Mouse (Mus musculus) limb, embryonic 15.5 days (tissue): ENCODE results near the gene Ndufs7. TPM values are rescaled to one million over a fixed set of nuclear protein-coding genes. Genes with fewer than 3 reads are reported as not detected.
A peak's percentile ranks its signal among the peaks of the same experiment; 100 is the strongest.

Experiments used
- ATAC-seq: fragments of 200-750 bp; cut with Nextera tagmentation; 2 replicates; pipeline ENCODE4 v1.8.0; 2017; ENCODE audit warnings: low read depth, moderate TSS enrichment; ENCODE audit not compliant: insufficient number of reproducible peaks, low FRiP score, low TSS enrichment
- H3K27ac ChIP-seq: fragments of 300-500 bp; sonication (generic); 2 replicates; pipeline ENCODE4 v1.5.1; 2015; ENCODE audit warnings: moderate library complexity, mild to moderate bottlenecking, inconsistent platforms
- H3K27me3 ChIP-seq: fragments of 300-500 bp; sonication (generic); 2 replicates; pipeline ENCODE4 v1.6.1; 2015; ENCODE audit warnings: inconsistent platforms
- H3K36me3 ChIP-seq: fragments of 300-500 bp; sonication (generic); 2 replicates; pipeline ENCODE4 v1.6.1; 2015; ENCODE audit warnings: inconsistent platforms
- H3K4me1 ChIP-seq: fragments of 300-500 bp; sonication (generic); 2 replicates; pipeline ENCODE4 v1.6.1; 2015; ENCODE audit warnings: inconsistent platforms
- H3K4me2 ChIP-seq: fragments of 300-500 bp; sonication (generic); 2 replicates; pipeline ENCODE4 v1.6.1; 2015; ENCODE audit warnings: mild to moderate bottlenecking, inconsistent platforms
- H3K4me3 ChIP-seq: fragments of 300-500 bp; sonication (generic); 2 replicates; pipeline ENCODE4 v1.5.1; 2015; ENCODE audit warnings: mild to moderate bottlenecking, inconsistent platforms
- H3K9ac ChIP-seq: fragments of 300-500 bp; sonication (generic); 2 replicates; pipeline ENCODE4 v1.6.1; 2015; ENCODE audit warnings: inconsistent platforms
- H3K9me3 ChIP-seq: fragments of 300-500 bp; sonication (generic); 2 replicates; pipeline ENCODE4 v1.6.1; 2016; ENCODE audit warnings: inconsistent platforms
- WGBS: fragments of 180-500 bp; shearing (Covaris S2); methylation state at CpG from one replicate; pipeline ENCODE4 v1.1.7; 2015; 5-methylcytosine and 5-hydroxymethylcytosine counted together
- microRNA-seq: library from miRNA; unstranded; fragments of <30 nt; microRNA quantifications from one replicate; pipeline ENCODE4, GENCODE M21; 2016
- polyA plus RNA-seq: library from polyadenylated mRNA; unstranded; fragments of >200 nt; fragmentation: Nextera tagmentation; extraction: Ambion mirVana; gene quantifications from 2 replicates; pipeline ENCODE4 v1.2.1, GENCODE M21; 2015

The Ndufs7 gene
- polyA plus RNA-seq, 1 experiment from 2014 or later, result 301 TPM

GRCm38 (mm10) chr10:80299301-80299700 is 50.4 kb downstream of the Ndufs7 start:
- Histone ChIP-seq H3K27ac (no peak overlapping the region), H3K9ac (no peak overlapping the region)

GRCm38 (mm10) chr10:80299824-80300223 is 50.9 kb downstream of the Ndufs7 start:
- Histone ChIP-seq H3K9me3 (no peaks in the 10 kb centered on the region), H3K27ac (no peak overlapping the region), H3K4me2 (no peak overlapping the region), H3K27me3 (peaks cover 76% of the 10 kb centered on the region), H3K36me3 (peaks cover 3% of the 10 kb centered on the region), H3K4me3 (no peak overlapping the region), H3K9ac (no peak overlapping the region), H3K4me1 (peaks cover 32% of the 10 kb centered on the region)
- 48% methylated on average over 10 of the region's 10 CpGs for WGBS
- ATAC-seq, result no peak

More at GRCm38 (mm10) chr10:80299301-80299700, 50.4 kb downstream of the Ndufs7 start:
- Histone ChIP-seq H3K4me3 (0 out of 2 replicates have a peak overlapping the region, but pooled peaks have one; percentile 1), H3K36me3 (peaks cover 9% of the 10 kb centered on the region), H3K4me2 (peak overlapping the region; percentile 25; the same call in 1 of the 2 replicates), H3K9me3 (no peaks in the 10 kb centered on the region), H3K27me3 (peaks cover 71% of the 10 kb centered on the region), H3K4me1 (peaks cover 35% of the 10 kb centered on the region)
- no peak for ATAC-seq
- WGBS, result 6% methylated on average over 15 of the region's 15 CpGs

GRCm38 (mm10) chr10:80300672-80301181 is 51.8 kb downstream of the Ndufs7 start:
- Histone ChIP-seq H3K9ac (no peak overlapping the region), H3K4me3 (no peak overlapping the region), H3K9me3 (no peaks in the 10 kb centered on the region), H3K4me1 (peaks cover 26% of the 10 kb centered on the region), H3K27ac (no peak overlapping the region), H3K4me2 (no peak overlapping the region), H3K36me3 (0 out of 2 replicates have a peak, but pooled peaks cover 4% of the 10 kb centered on the region), H3K27me3 (peaks cover 85% of the 10 kb centered on the region)
- WGBS, result 26% methylated on average over 11 of the region's 11 CpGs
- no peak for ATAC-seq

- H3K9ac ChIP-seq, result no peak overlapping the region
- H3K9me3 ChIP-seq, result no peaks in the 10 kb centered on the region
- H3K4me2 ChIP-seq, result no peak overlapping the region
- H3K27me3 ChIP-seq, result peaks cover 92% of the 10 kb centered on the region
- H3K4me3 ChIP-seq, result no peak overlapping the region
- H3K27ac ChIP-seq, result no peak overlapping the region
- WGBS, result 71% methylated on average over 10 of the region's 10 CpGs
- H3K36me3 ChIP-seq, result 0 out of 2 replicates have a peak, but pooled peaks cover 5% of the 10 kb centered on the region
- H3K4me1 ChIP-seq, result peaks cover 20% of the 10 kb centered on the region
- no peak for ATAC-seq
Observed at GRCm38 (mm10) chr10:80301256-80302081, 52.5 kb downstream of the Ndufs7 start.

- WGBS, result 54% methylated on average over 5 of the region's 5 CpGs
- Histone ChIP-seq H3K27me3 (peaks cover 94% of the 10 kb centered on the region), H3K9me3 (no peaks in the 10 kb centered on the region), H3K4me1 (peaks cover 14% of the 10 kb centered on the region), H3K4me3 (no peak overlapping the region), H3K27ac (no peak overlapping the region), H3K9ac (no peak overlapping the region), H3K36me3 (0 out of 2 replicates have a peak, but pooled peaks cover 5% of the 10 kb centered on the region), H3K4me2 (no peak overlapping the region)
- no peak for ATAC-seq
Observed at GRCm38 (mm10) chr10:80302082-80302355, 53.1 kb downstream of the Ndufs7 start.

GRCm38 (mm10) chr10:80302471-80302881 is 53.6 kb downstream of the Ndufs7 start:
- no peak overlapping the region for H3K4me2 ChIP-seq
- H3K27me3 ChIP-seq, result peaks cover 93% of the 10 kb centered on the region
- 0 out of 2 replicates have a peak, but pooled peaks cover 5% of the 10 kb centered on the region for H3K36me3 ChIP-seq
- ATAC-seq, result no peak
- peaks cover 14% of the 10 kb centered on the region for H3K4me1 ChIP-seq
- no peak overlapping the region for H3K27ac ChIP-seq
- H3K4me3 ChIP-seq, result no peak overlapping the region
- H3K9ac ChIP-seq, result no peak overlapping the region
- 12% methylated on average over 9 of the region's 9 CpGs for WGBS
- no peaks in the 10 kb centered on the region for H3K9me3 ChIP-seq

GRCm38 (mm10) chr10:80304458-80304857 is 55.5 kb downstream of the Ndufs7 start:
- WGBS, result 16% methylated on average over 12 of the region's 12 CpGs
- no peak overlapping the region for H3K9ac ChIP-seq
- 0 out of 2 replicates have a peak, but pooled peaks cover 5% of the 10 kb centered on the region for H3K36me3 ChIP-seq
- no peak overlapping the region for H3K27ac ChIP-seq
- H3K9me3 ChIP-seq, result no peaks in the 10 kb centered on the region
- peaks cover 73% of the 10 kb centered on the region for H3K27me3 ChIP-seq
- peaks cover 9% of the 10 kb centered on the region for H3K4me1 ChIP-seq
- ATAC-seq, result no peak
- H3K4me3 ChIP-seq, result no peak overlapping the region
- peak overlapping the region; percentile 12; the same call in 1 of the 2 replicates for H3K4me2 ChIP-seq

- no peak for ATAC-seq
- Histone ChIP-seq H3K4me2 (peak overlapping the region; percentile 12; the same call in 1 of the 2 replicates), H3K4me3 (no peak overlapping the region), H3K27ac (no peak overlapping the region), H3K9me3 (no peaks in the 10 kb centered on the region), H3K4me1 (peaks cover 9% of the 10 kb centered on the region), H3K27me3 (peaks cover 69% of the 10 kb centered on the region), H3K36me3 (0 out of 2 replicates have a peak, but pooled peaks cover 5% of the 10 kb centered on the region), H3K9ac (no peak overlapping the region)
- 12% methylated on average over 24 of the region's 25 CpGs for WGBS
Observed at GRCm38 (mm10) chr10:80304862-80305261, 55.9 kb downstream of the Ndufs7 start.

Small RNAs within 50 kb of the gene (microRNA-seq; reads per million reads assigned to microRNA genes)
- gene Mir6911, result not detected

Other genes with a start within 250 kb of the Ndufs7 start
- 5.3 and 6.4 TPM in 2 replicates for gene Arhgap45, start 232.5 kb upstream of the Ndufs7 start, polyA plus RNA-seq
- 213 and 217 TPM in 2 replicates for gene Polr2e, start 209.3 kb upstream of the Ndufs7 start, polyA plus RNA-seq
- 432 and 471 TPM in 2 replicates for gene Gpx4, start 202.0 kb upstream of the Ndufs7 start, polyA plus RNA-seq
- 19.7 and 19.8 TPM in 2 replicates for gene Sbno2, start 143.6 kb upstream of the Ndufs7 start, polyA plus RNA-seq
- 15.2 and 16.6 TPM in 2 replicates for gene Stk11, start 133.3 kb upstream of the Ndufs7 start, polyA plus RNA-seq
- gene Atp5d, start 110.5 kb upstream of the Ndufs7 start, polyA plus RNA-seq, result 494 and 537 TPM in 2 replicates
- gene Cbarp, start 108.3 kb upstream of the Ndufs7 start, polyA plus RNA-seq, result 5.9 and 6.8 TPM in 2 replicates
- 13.4 and 14.0 TPM in 2 replicates for gene Midn, start 100.8 kb upstream of the Ndufs7 start, polyA plus RNA-seq
- 102 and 103 TPM in 2 replicates for gene Cirbp, start 83.1 kb upstream of the Ndufs7 start, polyA plus RNA-seq
- gene 1600002K03Rik, start 76.2 kb upstream of the Ndufs7 start, polyA plus RNA-seq, result 12.8 and 13.3 TPM in 2 replicates
- gene Efna2, start 69.6 kb upstream of the Ndufs7 start, polyA plus RNA-seq, result 27.0 and 29.3 TPM in 2 replicates
- 66.1 and 67.6 TPM in 2 replicates for gene Mum1, start 22.7 kb upstream of the Ndufs7 start, polyA plus RNA-seq
- 64.4 and 127 TPM in 2 replicates for gene Gamt, start 11.9 kb downstream of the Ndufs7 start, polyA plus RNA-seq
- 56.8 and 59.7 TPM in 2 replicates for gene Dazap1, start 12.4 kb downstream of the Ndufs7 start, polyA plus RNA-seq
- gene Rps15, start 43.3 kb downstream of the Ndufs7 start, polyA plus RNA-seq, result 842 and 925 TPM in 2 replicates
- gene Apc2, start 46.9 kb downstream of the Ndufs7 start, polyA plus RNA-seq, result 1.5 TPM in 2 replicates
- 54.4 and 56.0 TPM in 2 replicates for gene 2310011J03Rik, start 71.4 kb downstream of the Ndufs7 start, polyA plus RNA-seq
- 4.3 and 5.0 TPM in 2 replicates for gene Pcsk4, start 80.4 kb downstream of the Ndufs7 start, polyA plus RNA-seq
- gene Reep6, start 80.8 kb downstream of the Ndufs7 start, polyA plus RNA-seq, result 13.8 and 16.1 TPM in 2 replicates
- 11.9 and 13.8 TPM in 2 replicates for gene Adamtsl5, start 99.3 kb downstream of the Ndufs7 start, polyA plus RNA-seq
- gene Plk5, start 107.3 kb downstream of the Ndufs7 start, polyA plus RNA-seq, result 0.91 and 0.99 TPM in 2 replicates
- gene Mex3d, start 138.5 kb downstream of the Ndufs7 start, polyA plus RNA-seq, result 6.1 and 6.8 TPM in 2 replicates
- 218 and 219 TPM in 2 replicates for gene Mbd3, start 150.4 kb downstream of the Ndufs7 start, polyA plus RNA-seq
- 562 and 570 TPM in 2 replicates for gene Uqcr11, start 157.7 kb downstream of the Ndufs7 start, polyA plus RNA-seq
- 94.8 and 110 TPM in 2 replicates for gene Tcf3, start 184.5 kb downstream of the Ndufs7 start, polyA plus RNA-seq
- not detected in 2 replicates for gene Onecut3, start 245.7 kb downstream of the Ndufs7 start, polyA plus RNA-seq